Mouse (Mus musculus) embryonic stem cell, embryonic (primary cell): ENCODE results near the gene Rer1.

Experiments used
- CTCF ChIA-PET, 4 experiments: fragments of 300-600 bp in 2 of 4; fragments of 350-600 bp in 2 of 4; sonication (Branson Sonifier 250); formaldehyde crosslinking; loops; one replicate each; lab custom pipeline; 2022; ENCODE audit warnings: inconsistent platforms in 2 of 4; lab: Charles Lee
- POLR2A ChIA-PET, 4 experiments: fragments of 300-600 bp in 2 of 4; fragments of 350-600 bp in 2 of 4; sonication (Branson Sonifier 250); formaldehyde crosslinking; loops; one replicate each; lab custom pipeline; 2022; ENCODE audit warnings: antibody characterized with exemption in 4 of 4, inconsistent platforms in 1 of 4; lab: Charles Lee

The Rer1 gene

DNA sequence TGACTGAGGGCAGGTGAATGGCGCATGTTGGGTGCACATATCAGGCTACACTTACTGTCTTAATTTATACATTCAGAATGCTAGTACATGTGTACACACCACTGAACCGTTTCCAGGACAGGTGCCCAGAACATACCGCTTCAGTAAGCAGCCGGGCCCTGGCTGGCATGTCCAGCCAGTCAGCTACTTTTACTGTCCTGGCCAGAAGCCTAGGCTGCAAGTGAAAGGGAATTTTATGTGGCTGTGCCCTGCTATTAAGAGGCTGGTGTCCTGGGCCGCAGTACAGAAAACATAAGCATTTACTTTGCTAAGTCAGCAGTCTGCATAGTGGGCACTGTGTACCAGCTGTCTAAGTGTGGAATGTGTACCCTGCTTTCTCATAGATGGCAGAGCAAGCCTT, 15.3 kb downstream of the Rer1 start:
- ChIA-PET CTCF (interaction anchor here in 3 of 4 experiments (0.6 to 1.2 kb wide), 4 partner anchors 15 to 118 kb away, joined by 3 to 4 read pairs (median 4); partner anchors contain the start of genes Morn1 (in 1 of the 3) and Rer1 (in 1 of the 3)), POLR2A (interaction anchor here in 2 of 4 experiments (1.1 to 1.4 kb wide), 5 partner anchors 8 to 178 kb away, joined by 3 to 7 read pairs (median 3); partner anchors contain the start of gene Faap20 (in 1 of the 2))

DNA sequence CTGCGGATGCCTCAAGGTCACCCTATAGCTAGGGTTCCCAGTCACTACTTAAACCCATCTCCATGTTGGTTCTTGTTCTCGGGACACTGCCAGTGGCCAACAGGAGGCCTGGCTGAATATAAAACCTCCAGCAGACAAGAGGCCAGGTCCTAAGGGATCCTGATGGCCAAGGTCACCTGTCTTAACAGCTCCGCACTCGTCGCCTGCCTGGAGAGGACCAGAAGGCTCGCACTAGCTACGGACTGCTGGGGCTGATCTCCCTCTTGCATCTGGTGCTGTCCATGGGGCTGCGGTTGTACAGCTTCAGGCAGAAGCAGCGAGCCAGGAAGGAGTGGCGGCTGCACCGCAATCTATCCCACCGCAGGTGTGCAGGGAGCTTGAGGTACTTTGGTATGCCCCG, 16.0 kb downstream of the Rer1 start:
- ChIA-PET CTCF (interaction anchor here in 1 of 4 experiments (0.8 to 1.2 kb wide), 2 partner anchors 24 to 179 kb away, joined by 4 to 5 read pairs; no protein-coding TSS in a partner anchor), POLR2A (interaction anchor here in 2 of 4 experiments (0.6 to 1.4 kb wide), 9 partner anchors 9 to 1250 kb away, joined by 3 to 7 read pairs (median 3); partner anchors contain the start of genes Morn1 (in 2 of the 2) and Rer1 (in 2 of the 2))

DNA sequence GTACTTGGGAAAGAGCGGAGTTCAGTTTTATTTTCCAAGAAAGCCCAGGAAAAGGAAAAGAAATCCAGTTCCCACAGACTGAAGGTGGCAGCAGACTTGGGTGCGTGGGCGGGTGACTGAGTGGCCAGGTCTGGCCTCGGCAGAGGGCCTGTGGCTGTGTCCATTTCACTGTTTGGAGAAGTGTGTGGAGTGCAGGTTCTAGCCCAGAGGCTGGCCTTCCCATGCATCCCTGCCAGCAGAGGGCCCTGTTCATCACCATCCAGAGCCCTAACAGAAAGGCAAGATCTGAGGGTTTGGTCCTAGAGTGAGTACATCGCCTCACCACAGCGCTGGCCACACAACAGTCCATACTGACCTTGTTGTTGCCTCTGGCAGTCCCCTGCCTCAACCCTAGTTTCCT, 17.0 kb downstream of the Rer1 start:
- CTCF ChIA-PET: interaction anchor here in 1 of 4 experiments (4.2 kb wide), 1 partner anchor 181 kb away, joined by 38 read pairs; the partner anchor contains the start of gene Faap20
- POLR2A ChIA-PET: no interaction called here

DNA sequence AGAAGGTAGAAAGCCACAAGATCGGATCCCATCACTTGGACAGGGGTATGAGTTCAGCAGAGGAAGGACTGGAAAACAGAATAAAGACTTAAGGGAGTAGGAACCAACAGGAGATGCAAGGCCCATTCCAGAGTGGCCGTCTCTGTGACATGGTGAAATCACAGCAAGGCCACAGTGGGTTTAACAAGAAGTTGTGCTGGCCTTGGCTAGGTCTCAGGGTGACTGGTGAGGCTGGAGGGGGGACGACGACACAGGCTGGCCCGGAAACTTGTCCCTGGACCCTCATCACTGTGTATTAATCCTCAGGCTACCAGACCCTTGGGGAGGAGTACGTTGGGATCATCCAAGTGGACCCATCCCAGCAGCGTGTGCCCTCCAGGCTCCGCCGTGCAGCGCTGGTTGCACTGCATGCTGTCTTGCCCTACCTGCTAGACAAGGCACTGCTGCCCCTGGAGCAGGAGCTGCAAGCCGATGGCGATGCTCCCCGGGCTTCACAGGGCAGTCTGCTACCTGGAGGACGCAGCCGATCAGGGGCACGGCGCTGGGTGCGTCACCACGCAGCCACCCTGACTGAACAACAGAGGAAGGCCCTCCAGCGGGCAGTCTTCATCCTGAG, 17.7 kb downstream of the Rer1 start:
- POLR2A ChIA-PET: interaction anchor here in 2 of 4 experiments (1.1 to 3.1 kb wide), 4 partner anchors 89 to 229 kb away, joined by 3 to 12 read pairs (median 6); partner anchors contain the start of gene Faap20 (in 1 of the 2)
- CTCF ChIA-PET: interaction anchor here in 1 of 4 experiments (0.7 to 4.2 kb wide), 2 partner anchors 169 to 181 kb away, joined by 3 to 38 read pairs; partner anchors contain the start of genes Faap20 and Fam213b

DNA sequence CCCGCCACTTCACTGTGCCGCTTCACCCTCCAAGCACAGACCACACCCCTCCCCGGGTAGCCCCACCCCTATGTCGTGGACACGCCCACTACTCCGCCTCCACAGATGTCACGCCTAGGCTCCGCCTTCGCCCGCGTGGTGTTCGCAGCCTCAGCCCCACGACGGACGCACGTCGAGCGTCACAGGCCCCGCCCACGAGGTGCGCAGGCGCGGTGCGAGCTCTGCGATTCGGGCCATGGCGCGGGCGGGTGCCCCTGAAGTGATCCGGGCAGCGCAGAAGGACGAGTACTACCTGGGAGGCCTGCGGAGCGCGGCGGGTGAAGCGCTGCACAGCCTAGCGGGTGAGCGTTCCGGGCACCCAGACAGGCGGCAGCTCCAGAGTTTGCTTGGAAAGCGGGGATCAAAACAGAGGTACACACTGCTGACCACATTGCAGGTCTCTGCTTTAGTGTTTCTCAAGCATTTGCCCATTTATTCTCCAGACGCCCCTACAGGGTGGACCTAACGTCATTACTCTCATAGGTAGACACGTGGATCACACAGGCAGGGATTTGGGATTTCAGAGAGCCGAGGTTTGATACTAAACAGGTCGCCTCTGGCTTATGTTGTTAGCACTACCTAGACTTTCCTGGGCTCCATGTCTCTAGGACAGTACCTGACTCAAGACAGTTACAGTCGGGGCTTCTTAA, 19.2 kb downstream of the Rer1 start, which contains the start of gene Pex10:
Gene Pex10, plus strand, starts transcription at position 183 of the 689 bp plus-strand sequence.
- POLR2A ChIA-PET: interaction anchor here (0.5 to 3.1 kb wide), 66 partner anchors 8 to 602 kb away, joined by 3 to 25 read pairs (median 5); partner anchors contain the start of genes Morn1 (in 3 of the 4), Rer1 (in 3 of the 4), Faap20 (in 2 of the 4) and Mib2 (in 1 of the 4)
- CTCF ChIA-PET: interaction anchor here (0.5 to 5.5 kb wide), 74 partner anchors 8 to 546 kb away, joined by 3 to 93 read pairs (median 8); partner anchors contain the start of genes Faap20 (in 3 of the 4), Morn1 (in 2 of the 4), Pank4 (in 2 of the 4) and Rer1 (in 2 of the 4)

DNA sequence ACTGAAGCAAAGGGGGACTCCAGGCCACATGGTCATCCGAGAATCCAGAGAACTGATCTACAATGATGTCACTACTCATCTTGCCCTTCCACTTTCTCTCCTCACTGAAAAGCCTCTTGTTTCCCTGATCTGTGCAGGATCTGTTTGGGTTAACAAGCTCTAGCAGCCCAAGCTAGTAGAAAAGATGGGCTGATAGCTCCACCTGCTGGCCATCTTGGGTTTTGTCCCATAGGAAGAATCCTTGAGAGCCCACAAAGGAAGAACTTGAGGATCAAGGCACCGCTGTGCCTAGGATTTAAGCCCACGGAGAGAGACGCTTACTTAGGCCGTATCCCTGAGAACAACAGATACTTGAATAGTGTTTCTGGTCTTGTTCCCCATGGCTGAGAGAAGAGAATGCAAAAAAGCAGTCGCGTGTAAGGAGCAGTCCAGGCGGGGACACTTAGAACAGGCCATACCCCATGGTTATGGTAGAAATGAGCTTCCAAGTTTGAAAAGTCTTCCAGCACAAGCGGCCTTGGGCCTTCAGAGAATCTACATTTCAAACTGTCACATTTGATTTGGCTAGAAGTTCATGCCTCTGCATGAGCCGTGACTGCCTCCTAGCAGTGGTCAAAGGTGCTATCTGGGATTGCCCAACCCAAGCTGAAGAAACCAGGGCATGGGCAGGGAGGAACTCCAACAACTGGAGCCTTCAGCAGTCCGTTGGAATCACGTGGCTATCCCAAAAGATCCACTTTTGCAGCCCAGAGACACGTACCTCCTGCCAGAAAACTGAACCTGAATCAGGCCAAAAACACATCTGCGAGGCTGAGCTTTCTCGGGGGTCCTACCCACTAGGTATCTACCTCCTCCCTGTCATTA, 20.0 kb downstream of the Rer1 start:
- POLR2A ChIA-PET: interaction anchor here (0.5 to 3.1 kb wide), 76 partner anchors 8 to 603 kb away, joined by 3 to 25 read pairs (median 5); partner anchors contain the start of genes Morn1 (in 3 of the 4), Rer1 (in 3 of the 4), Faap20 (in 2 of the 4) and Fam213b (in 2 of the 4)
- CTCF ChIA-PET: interaction anchor here (0.5 to 5.5 kb wide), 122 partner anchors 8 to 737 kb away, joined by 3 to 93 read pairs (median 5); partner anchors contain the start of genes Faap20 (in 3 of the 4), Morn1 (in 3 of the 4), Rer1 (in 3 of the 4) and Ttc34 (in 3 of the 4)

DNA sequence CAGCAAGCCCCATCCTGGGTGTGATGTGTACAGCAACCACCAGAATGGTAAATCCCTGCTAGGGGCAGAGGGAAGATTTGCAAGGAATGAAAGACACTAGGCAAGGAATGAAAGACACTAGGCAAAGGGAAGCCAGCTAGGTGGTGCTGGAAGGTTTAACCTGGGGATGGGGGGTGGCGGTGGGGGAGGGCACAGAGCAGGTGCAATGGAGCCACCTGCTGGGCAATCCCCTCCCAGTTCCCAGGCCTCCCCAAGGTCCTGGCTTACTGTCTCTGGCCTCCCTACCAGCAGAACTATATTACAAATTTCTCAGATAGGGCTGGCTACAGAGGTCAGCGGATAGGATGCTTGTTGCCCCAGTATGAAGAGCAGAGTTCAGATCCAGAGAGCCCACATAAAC, 21.7 kb downstream of the Rer1 start:
- ChIA-PET POLR2A (interaction anchor here in 3 of 4 experiments (0.7 to 1.0 kb wide), 3 partner anchors 186 to 209 kb away, joined by 3 to 5 read pairs (median 3); no protein-coding TSS in a partner anchor), CTCF (interaction anchor here (0.5 to 5.5 kb wide), 15 partner anchors 10 to 286 kb away, joined by 3 to 93 read pairs (median 5); no protein-coding TSS in a partner anchor)

DNA sequence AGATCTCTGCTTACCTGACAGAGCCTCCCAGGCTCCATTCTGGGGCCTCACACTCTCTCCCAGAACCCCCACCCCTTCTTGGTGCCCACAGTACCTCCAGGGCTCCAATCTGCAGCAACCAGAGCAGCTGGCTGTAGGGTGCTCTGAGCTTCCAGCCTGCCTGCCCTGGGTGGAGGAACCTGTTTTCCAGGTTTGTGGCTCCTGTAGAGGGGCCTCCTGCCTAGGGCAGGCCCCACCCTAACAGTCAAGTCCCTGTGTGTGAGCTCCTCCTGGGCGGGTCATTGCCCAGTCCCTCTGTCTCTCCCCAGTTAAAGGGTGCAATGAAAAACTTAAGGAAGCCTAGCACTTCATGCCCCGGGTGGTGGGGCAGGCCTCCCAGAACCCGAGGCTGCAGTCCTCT, 22.3 kb downstream of the Rer1 start:
- ChIA-PET POLR2A (interaction anchor here in 3 of 4 experiments (0.7 to 1.0 kb wide), 3 partner anchors 186 to 209 kb away, joined by 3 to 5 read pairs (median 3); no protein-coding TSS in a partner anchor), CTCF (interaction anchor here in 2 of 4 experiments (0.6 to 5.5 kb wide), 10 partner anchors 9 to 285 kb away, joined by 3 to 93 read pairs (median 5); no protein-coding TSS in a partner anchor)

DNA sequence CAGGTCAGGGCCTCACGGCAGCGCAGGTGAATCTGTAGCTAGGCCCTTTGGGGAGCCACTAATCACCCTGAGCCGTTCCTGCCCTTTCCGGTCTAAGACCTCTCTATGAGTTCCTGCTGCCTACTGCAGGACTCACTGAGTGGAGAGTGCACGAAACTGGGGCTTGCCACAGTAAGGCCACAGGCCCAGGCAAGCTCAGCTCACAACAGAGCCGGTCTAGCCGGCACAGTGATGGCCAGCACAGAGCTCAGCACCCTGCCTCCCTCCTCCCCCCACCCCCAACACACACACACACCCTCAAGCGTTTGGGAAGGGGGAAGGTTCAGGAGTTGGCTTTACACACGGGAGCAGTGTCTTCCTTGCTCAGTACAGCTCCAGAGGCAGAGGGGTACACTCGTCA, 27.9 kb downstream of the Rer1 start:
- POLR2A ChIA-PET: interaction anchor here in 3 of 4 experiments (0.6 to 2.1 kb wide), 6 partner anchors 8 to 231 kb away, joined by 3 to 8 read pairs (median 3); partner anchors contain the start of genes Morn1 (in 2 of the 3), Rer1 (in 2 of the 3) and Pex10 (in 1 of the 3)
- CTCF ChIA-PET: interaction anchor here (0.5 to 1.7 kb wide), 15 partner anchors 8 to 1837 kb away, joined by 3 to 7 read pairs (median 3); partner anchors contain the start of genes Faap20 (in 1 of the 4) and Pex10 (in 1 of the 4)

DNA sequence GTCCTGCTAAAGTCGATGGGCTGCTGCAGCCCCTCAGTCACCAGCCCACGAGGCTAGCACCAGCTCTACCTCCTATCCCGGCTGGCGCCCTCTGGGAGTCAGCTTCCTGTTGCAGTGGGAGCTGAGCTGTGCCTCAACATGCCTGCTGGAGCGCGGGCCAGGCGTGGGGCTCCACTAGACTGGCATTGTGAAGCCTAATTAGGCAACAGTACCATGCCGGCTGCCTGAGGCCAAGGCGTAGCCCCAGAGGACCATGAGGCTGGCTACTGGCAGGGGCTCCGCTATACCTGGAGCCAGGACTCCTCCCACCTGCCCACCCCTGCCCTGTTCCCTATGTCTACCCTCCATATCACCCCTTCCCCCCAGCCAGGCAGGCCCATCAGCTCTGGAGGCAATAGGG, 29.5 kb downstream of the Rer1 start, which contains the start of gene Plch2:
Gene Plch2, minus strand, starts transcription at position 61 of the 400 bp plus-strand sequence.
- ChIA-PET CTCF (interaction anchor here in 3 of 4 experiments (0.6 to 2.8 kb wide), 11 partner anchors 9 to 609 kb away, joined by 3 to 13 read pairs (median 3); partner anchors contain the start of genes Faap20 (in 1 of the 3) and Pex10 (in 1 of the 3)), POLR2A (interaction anchor here in 2 of 4 experiments (1.0 to 1.5 kb wide), 2 partner anchors 10 to 193 kb away, joined by 3 to 7 read pairs; partner anchors contain the start of genes Faap20 (in 1 of the 2) and Pex10 (in 1 of the 2))

DNA sequence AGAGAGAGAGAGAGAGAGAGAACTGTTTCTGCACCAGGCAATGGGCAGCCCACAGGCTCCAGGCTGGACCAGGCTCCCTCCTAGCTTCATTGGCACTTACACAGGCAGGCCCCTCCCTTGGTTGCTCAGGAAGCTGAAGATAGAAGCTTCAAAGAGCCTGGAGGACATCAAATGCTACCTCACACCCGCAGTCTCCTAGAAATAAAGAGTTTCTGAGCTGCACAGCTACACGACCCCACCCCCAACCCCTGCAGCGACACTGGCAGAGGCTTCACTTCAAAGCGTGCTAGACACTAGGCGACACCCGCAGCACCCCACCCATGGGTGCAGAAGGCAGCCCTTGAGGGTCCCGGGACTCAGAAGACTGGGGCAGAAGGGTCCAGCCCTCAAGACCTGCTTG, 36.1 kb downstream of the Rer1 start:
- POLR2A ChIA-PET: interaction anchor here in 2 of 4 experiments (0.6 to 1.0 kb wide), 2 partner anchors 16 to 239 kb away, joined by 3 to 4 read pairs; no protein-coding TSS in a partner anchor
- CTCF ChIA-PET: interaction anchor here in 2 of 4 experiments (0.9 to 2.0 kb wide), 6 partner anchors 16 to 199 kb away, joined by 3 to 6 read pairs (median 4); partner anchors contain the start of gene Faap20 (in 1 of the 2)

DNA sequence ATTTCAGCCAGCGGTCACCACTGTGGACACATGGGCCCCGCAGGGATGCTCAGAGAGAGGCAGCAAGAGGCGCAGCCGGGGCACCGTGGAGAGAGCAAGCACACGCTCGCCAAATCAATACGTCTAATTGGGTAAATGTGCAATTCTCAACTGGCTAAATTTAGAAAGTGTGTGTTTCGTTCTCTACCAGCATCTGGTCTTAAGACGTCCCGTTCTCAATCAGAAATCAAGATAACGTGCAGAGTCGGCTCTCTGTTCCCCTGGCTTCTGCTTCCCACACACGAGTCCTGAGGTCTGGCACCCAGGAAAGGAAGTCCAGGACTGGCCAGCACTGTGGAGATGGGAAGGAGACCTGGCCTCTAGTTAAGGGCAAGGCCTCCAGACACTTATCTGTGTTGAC, 39.5 kb downstream of the Rer1 start:
- CTCF ChIA-PET: interaction anchor here in 1 of 4 experiments (0.7 kb wide), 2 partner anchors 461 to 486 kb away, joined by 4 to 6 read pairs; no protein-coding TSS in a partner anchor
- POLR2A ChIA-PET: no interaction called here

DNA sequence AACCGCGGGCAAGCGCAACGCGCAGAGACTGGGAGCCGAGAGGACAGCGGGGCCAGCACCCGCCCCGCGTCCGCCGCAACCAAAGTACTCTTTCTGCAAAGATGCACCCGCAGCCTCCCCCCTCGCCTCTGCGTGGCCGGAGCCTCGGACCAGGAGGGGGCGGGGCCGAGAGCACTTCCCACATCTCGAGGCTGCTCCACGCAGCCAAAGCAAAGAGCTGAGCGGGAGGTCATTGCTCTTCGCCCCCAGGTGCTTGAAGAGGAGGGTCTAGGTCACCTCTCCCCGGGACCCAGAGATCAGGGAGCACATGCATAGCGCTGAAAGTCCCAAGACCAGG, 42.9 kb downstream of the Rer1 start:
- CTCF ChIA-PET: interaction anchor here in 1 of 4 experiments (1.2 kb wide), 1 partner anchor 11 kb away, joined by 4 read pairs; no protein-coding TSS in a partner anchor
- POLR2A ChIA-PET: interaction anchor here in 2 of 4 experiments (0.6 to 1.0 kb wide), 2 partner anchors 11 to 406 kb away, joined by 3 read pairs; no protein-coding TSS in a partner anchor

DNA sequence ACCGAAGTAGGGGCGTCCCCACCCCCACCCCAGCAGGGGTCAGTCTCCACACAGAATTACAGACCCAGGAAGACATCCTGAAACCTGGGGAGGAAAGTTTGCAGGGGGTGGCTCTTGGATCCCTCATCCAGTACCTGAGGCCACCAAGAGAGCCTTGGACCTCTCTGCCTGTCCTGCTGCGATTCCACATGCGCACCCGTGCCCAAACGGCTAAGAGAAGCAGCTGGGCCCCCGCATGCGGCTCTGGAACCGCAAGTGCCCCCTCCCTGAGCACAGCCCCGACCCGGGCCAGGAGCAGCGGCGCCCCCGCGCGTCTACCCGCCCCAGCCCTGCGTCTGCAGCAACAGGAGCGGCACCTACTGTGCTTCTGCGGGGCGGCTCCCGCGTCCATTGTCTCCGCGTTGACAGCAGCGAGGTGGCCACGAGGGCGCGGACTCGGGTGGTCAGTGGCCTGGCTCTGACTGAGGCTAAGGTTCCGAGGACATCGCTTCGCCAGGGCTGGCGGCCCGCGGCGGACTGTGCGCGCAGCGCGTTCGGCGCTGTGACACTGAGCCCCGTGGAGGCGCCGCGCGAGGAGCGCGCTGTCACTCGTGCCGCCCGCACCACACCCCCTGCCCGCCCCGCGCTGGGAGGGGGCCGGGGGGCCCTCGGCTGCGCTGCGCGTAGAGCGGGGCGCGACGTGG, 43.4 kb downstream of the Rer1 start:
- ChIA-PET CTCF (interaction anchor here in 2 of 4 experiments (1.2 to 1.7 kb wide), 3 partner anchors 12 to 30 kb away, joined by 4 to 5 read pairs (median 4); no protein-coding TSS in a partner anchor), POLR2A (interaction anchor here in 2 of 4 experiments (0.7 to 1.3 kb wide), 3 partner anchors 82 to 991 kb away, joined by 3 read pairs; partner anchors contain the start of gene Hes5 (in 1 of the 2))

DNA sequence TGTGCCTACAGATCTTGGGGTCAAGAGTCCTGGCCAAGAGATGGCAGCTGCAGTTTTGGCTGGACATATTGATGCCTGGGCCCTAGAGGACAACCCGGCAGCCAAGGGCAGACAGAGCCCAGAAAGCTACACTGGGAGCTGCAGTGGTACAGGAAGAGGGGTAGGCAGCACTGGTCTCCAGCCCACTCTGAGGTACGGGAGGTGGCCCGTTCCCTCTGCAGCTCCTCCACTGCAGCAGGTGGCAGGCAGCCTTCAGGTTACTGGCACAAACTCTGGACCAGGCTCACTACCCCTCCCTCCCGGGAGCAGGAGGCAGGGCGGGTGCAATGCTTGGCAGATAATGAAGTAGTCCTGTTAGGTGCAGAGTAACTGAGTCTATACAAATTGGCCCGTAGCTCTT, 45.5 kb downstream of the Rer1 start:
- ChIA-PET POLR2A (interaction anchor here in 1 of 4 experiments (1.3 kb wide), 1 partner anchor 26 kb away, joined by 3 read pairs; the partner anchor contains the start of gene Pex10), CTCF (interaction anchor here in 3 of 4 experiments (0.8 to 2.8 kb wide), 5 partner anchors 14 to 103 kb away, joined by 3 to 15 read pairs (median 3); no protein-coding TSS in a partner anchor)
